Mouse (Mus musculus) bone marrow macrophage, adult 2 months (primary cell): ENCODE measurements around the gene Cdh5.

Experiments
- CTCF ChIP-seq: IDR thresholded peaks from 2 replicates; pipeline ENCODE4 v1.5.1; 2012; ENCODE audit warnings: low read depth, mild to moderate bottlenecking, low read length, moderate library complexity
- POLR2A ChIP-seq: IDR thresholded peaks from 2 replicates; pipeline ENCODE4 v1.6.1; 2012; ENCODE audit warnings: mild to moderate bottlenecking, low read depth, low read length, borderline replicate concordance

- TF ChIP-seq CTCF (no peak), POLR2A (no peak)
These were observed 46.5 kb downstream of the Cdh5 start for GRCm38 (mm10) chr8:104147947-104148346.
